Mouse (Mus musculus) brain, embryonic 14.5 days (tissue): ENCODE data around the gene Tarsl2.

Source experiments
- CTCF ChIP-seq: fragments of 200-500 bp; IDR thresholded peaks from 2 replicates; pipeline ENCODE4 v1.5.1; 2012; ENCODE audit warnings: inconsistent platforms, mild to moderate bottlenecking, moderate library complexity, borderline replicate concordance; ENCODE audit not compliant: insufficient read depth, insufficient read length; ENCODE audit errors: extremely low read depth
- POLR2A ChIP-seq: fragments of 200-500 bp; IDR thresholded peaks from 2 replicates; pipeline ENCODE4 v1.6.1; 2012; ENCODE audit warnings: mild to moderate bottlenecking, inconsistent platforms, borderline replicate concordance; ENCODE audit not compliant: poor library complexity, insufficient read depth, insufficient read length, severe bottlenecking; ENCODE audit errors: extremely low read depth

GRCm38 (mm10) chr7:65737286-65738040, 92.8 kb downstream of the Tarsl2 start:
- TF ChIP-seq CTCF (no peak), POLR2A (no peak)
